Comparison of ENCODE assay signal across 9 mouse cellular contexts in genomic region chr11:106026465-106027151, GRCm38 (mm10). TPM values are rescaled to one million over a fixed set of nuclear protein-coding genes. Genes with fewer than 3 reads are reported as not detected.
DNase-seq lines count a peak whose midpoint lies in the region; ATAC-seq and TF ChIP-seq lines count a peak whose summit lies in the region.
"Had no signal": no experiment of that assay in that cellular context is flagged by ENCODE, and none has a peak within 500 bp of the region (broad histone marks: within the 10 kb centered on the region; RNA-seq: fewer than 3 reads in every experiment).

No protein-coding gene starts in this region.

- no peaks in the 10 kb centered on the region for H3K9me3 ChIP-seq in neural tube, embryonic 15.5 days (replicated peaks)
- H3K9me3 ChIP-seq in forebrain, embryonic 16.5 days (ENCODE audit: control insufficient read depth, low read length), result no peaks in the 10 kb centered on the region
- no peaks in the 10 kb centered on the region for H3K9me3 ChIP-seq in intestine, embryonic 15.5 days
- H3K9me3 ChIP-seq: embryonic facial prominence, embryonic 13.5 days had no signal

- H3K27me3 ChIP-seq in neural tube, embryonic 15.5 days (replicated peaks), result 0 out of 2 replicates have a peak, but pooled peaks cover 3% of the 10 kb centered on the region
- H3K27me3 ChIP-seq in forebrain, embryonic 16.5 days (replicated peaks; ENCODE audit: control insufficient read depth, insufficient read depth, low read length), result no peaks in the 10 kb centered on the region
- H3K27me3 ChIP-seq in intestine, embryonic 15.5 days (replicated peaks), result no peaks in the 10 kb centered on the region

- peak; percentile 96 for TF ChIP-seq CTCF in bone marrow macrophage, adult 2 months (IDR thresholded peaks at IDR 0.05; ENCODE audit: low read depth, low read length)

- no peaks in the 10 kb centered on the region for H3K36me3 ChIP-seq in neural tube, embryonic 15.5 days
- no peaks in the 10 kb centered on the region for H3K36me3 ChIP-seq in forebrain, embryonic 16.5 days (ENCODE audit: control insufficient read depth, insufficient read depth)
- no peaks in the 10 kb centered on the region for H3K36me3 ChIP-seq in intestine, embryonic 15.5 days

- H3K4me2 ChIP-seq in neural tube, embryonic 15.5 days, result no peak overlapping the region
- no peak overlapping the region for H3K4me2 ChIP-seq in forebrain, embryonic 16.5 days (ENCODE audit: low read length)
- H3K4me2 ChIP-seq in intestine, embryonic 15.5 days (replicated peaks), result no peak overlapping the region
- H3K4me2 ChIP-seq: embryonic facial prominence, embryonic 13.5 days had no signal

- intact Hi-C loops in left cerebral cortex, postnatal 10 days (cut with DNase I), result loop anchor here (5.0 kb wide), 1 partner anchor 99 kb away; no protein-coding TSS in a partner anchor

- no peak for ATAC-seq in neural tube, embryonic 15.5 days (ENCODE audit: low FRiP score)
- 0 out of 2 replicates have a peak, but pooled peaks have one; percentile 28 for ATAC-seq in forebrain, embryonic 16.5 days
- peak; percentile 43; the same call in 1 of the 2 replicates for ATAC-seq in intestine, embryonic 15.5 days
- peak; percentile 76 for ATAC-seq in megakaryocyte-erythroid progenitor cell, adult 5-6 weeks (replicated peaks; ENCODE audit: low FRiP score, low TSS enrichment, poor library complexity, severe bottlenecking)

- DNase-seq in neural tube, embryonic 10.5 days (ENCODE audit: extremely low spot score, low spot score), result peak; percentile 48
- DNase-seq in left cerebral cortex, postnatal 10 days (ENCODE audit: extremely low spot score in 1 of 2, low spot score in 2 of 2), result peak; percentile 32 to 70
- peak; percentile 71 to 86 for DNase-seq in spleen, postnatal 4 days (ENCODE audit: low spot score in 2 of 2)

- no peak overlapping the region for H3K27ac ChIP-seq in neural tube, embryonic 15.5 days (replicated peaks)
- H3K27ac ChIP-seq in bone marrow macrophage, adult 2 months (ENCODE audit: insufficient read depth, low read depth, low read length), result no peak overlapping the region
- no peak overlapping the region for H3K27ac ChIP-seq in forebrain, embryonic 16.5 days (ENCODE audit: low read length)
- H3K27ac ChIP-seq in intestine, embryonic 15.5 days, result no peak overlapping the region
- H3K27ac ChIP-seq: embryonic facial prominence, embryonic 13.5 days had no signal

- TF ChIP-seq POLR2A in bone marrow macrophage, adult 2 months (IDR thresholded peaks at IDR 0.05; ENCODE audit: borderline replicate concordance, low read depth, low read length), result no peak

- peaks cover under 1% of the 10 kb centered on the region; the same call in 1 of the 2 replicates for H3K4me1 ChIP-seq in neural tube, embryonic 15.5 days
- H3K4me1 ChIP-seq in bone marrow macrophage, adult 2 months (ENCODE audit: control insufficient read depth, insufficient read depth, low read length), result no peaks in the 10 kb centered on the region
- H3K4me1 ChIP-seq in forebrain, embryonic 16.5 days (replicated peaks; ENCODE audit: control insufficient read depth, insufficient read depth, low read length), result no peaks in the 10 kb centered on the region
- peaks cover 3% of the 10 kb centered on the region; the same call in 1 of the 2 replicates for H3K4me1 ChIP-seq in intestine, embryonic 15.5 days (replicated peaks)
- H3K4me1 ChIP-seq: embryonic facial prominence, embryonic 13.5 days had no signal

- 39% methylated on average over 11 of the region's 11 CpGs for WGBS in neural tube, embryonic 15.5 days
- 41% methylated on average over 10 of the region's 11 CpGs for WGBS in forebrain, embryonic 16.5 days
- WGBS in intestine, embryonic 15.5 days, result 30% methylated on average over 11 of the region's 11 CpGs

- no peak overlapping the region for H3K9ac ChIP-seq in neural tube, embryonic 15.5 days (replicated peaks)
- no peak overlapping the region for H3K9ac ChIP-seq in forebrain, embryonic 16.5 days (replicated peaks; ENCODE audit: low read depth, low read length)
- no peak overlapping the region for H3K9ac ChIP-seq in intestine, embryonic 15.5 days
- H3K9ac ChIP-seq: embryonic facial prominence, embryonic 13.5 days had no signal

- no peak overlapping the region for H3K4me3 ChIP-seq in neural tube, embryonic 15.5 days (replicated peaks)
- H3K4me3 ChIP-seq in bone marrow macrophage, adult 2 months (ENCODE audit: insufficient read depth, low read length), result no peak overlapping the region
- H3K4me3 ChIP-seq in forebrain, embryonic 16.5 days (replicated peaks; ENCODE audit: low read length), result no peak overlapping the region
- no peak overlapping the region for H3K4me3 ChIP-seq in intestine, embryonic 15.5 days (replicated peaks)
- H3K4me3 ChIP-seq: embryonic facial prominence, embryonic 13.5 days had no signal

RNA-seq across cellular contexts. Expression of gene Dcaf7, which starts 10.1 kb away (rescaled TPM):
- 131 and 143 TPM in 2 replicates for polyA plus RNA-seq in neural tube, embryonic 15.5 days (2015; fragmentation: Nextera tagmentation; extraction: Ambion mirVana)
- 48.8 and 55.3 TPM in 2 replicates for polyA plus RNA-seq in bone marrow macrophage, adult 2 months (2012; ENCODE audit: insufficient read depth, insufficient read length, missing spikeins)
- polyA plus RNA-seq in forebrain, embryonic 16.5 days (2015; fragmentation: Nextera tagmentation; extraction: Ambion mirVana), result 136 and 145 TPM in 2 replicates
- 51.6 and 52.3 TPM in 2 replicates for polyA plus RNA-seq in intestine, embryonic 15.5 days (2015; fragmentation: Nextera tagmentation; extraction: Ambion mirVana)
- 100 to 1,000 TPM; 228 to 235 TPM for total RNA-seq in left cerebral cortex, postnatal 10 days (2021)
- total RNA-seq in megakaryocyte-erythroid progenitor cell, adult 5-6 weeks (2014; fragmentation: Nextera tagmentation), result 53.4 and 63.3 TPM in 2 replicates
- total RNA-seq in megakaryocyte-erythroid progenitor cell, adult 5-6 weeks (2017), result 44.3 and 46.4 TPM in 2 replicates

RNA-seq across cellular contexts. Expression of gene Kcnh6, which starts 18.7 kb away (rescaled TPM):
- 3.6 and 4.2 TPM in 2 replicates for polyA plus RNA-seq in neural tube, embryonic 15.5 days (2015; fragmentation: Nextera tagmentation; extraction: Ambion mirVana)
- not detected in 2 replicates for polyA plus RNA-seq in bone marrow macrophage, adult 2 months (2012; ENCODE audit: insufficient read depth, insufficient read length, missing spikeins)
- 0.62 and 0.89 TPM in 2 replicates for polyA plus RNA-seq in forebrain, embryonic 16.5 days (2015; fragmentation: Nextera tagmentation; extraction: Ambion mirVana)
- polyA plus RNA-seq in intestine, embryonic 15.5 days (2015; fragmentation: Nextera tagmentation; extraction: Ambion mirVana), result 2.2 and 2.5 TPM in 2 replicates
- total RNA-seq in left cerebral cortex, postnatal 10 days (2021), result 1 to 10 TPM; 1.6 to 1.9 TPM
- not detected in 2 replicates for total RNA-seq in megakaryocyte-erythroid progenitor cell, adult 5-6 weeks (2014; fragmentation: Nextera tagmentation)
- total RNA-seq in megakaryocyte-erythroid progenitor cell, adult 5-6 weeks (2017), result not detected in 2 replicates

RNA-seq across cellular contexts. Expression of gene Ace3, which starts 32.1 kb away (rescaled TPM):
- not detected in 2 replicates for polyA plus RNA-seq in neural tube, embryonic 15.5 days (2015; fragmentation: Nextera tagmentation; extraction: Ambion mirVana)
- not detected in 2 replicates for polyA plus RNA-seq in bone marrow macrophage, adult 2 months (2012; ENCODE audit: insufficient read depth, insufficient read length, missing spikeins)
- not detected in 2 replicates for polyA plus RNA-seq in forebrain, embryonic 16.5 days (2015; fragmentation: Nextera tagmentation; extraction: Ambion mirVana)
- polyA plus RNA-seq in intestine, embryonic 15.5 days (2015; fragmentation: Nextera tagmentation; extraction: Ambion mirVana), result not detected in 2 replicates
- total RNA-seq in left cerebral cortex, postnatal 10 days (2021), result not detected
- total RNA-seq in megakaryocyte-erythroid progenitor cell, adult 5-6 weeks (2014; fragmentation: Nextera tagmentation), result not detected in 2 replicates
- not detected in 2 replicates for total RNA-seq in megakaryocyte-erythroid progenitor cell, adult 5-6 weeks (2017)
- polyA plus RNA-seq: embryonic facial prominence, embryonic 13.5 days had no signal

RNA-seq across cellular contexts. Expression of gene Taco1, which starts 39.3 kb away (rescaled TPM):
- 8.0 and 9.5 TPM in 2 replicates for polyA plus RNA-seq in neural tube, embryonic 15.5 days (2015; fragmentation: Nextera tagmentation; extraction: Ambion mirVana)
- 7.2 and 7.6 TPM in 2 replicates for polyA plus RNA-seq in bone marrow macrophage, adult 2 months (2012; ENCODE audit: insufficient read depth, insufficient read length, missing spikeins)
- 7.0 and 7.5 TPM in 2 replicates for polyA plus RNA-seq in forebrain, embryonic 16.5 days (2015; fragmentation: Nextera tagmentation; extraction: Ambion mirVana)
- 12.0 and 14.0 TPM in 2 replicates for polyA plus RNA-seq in intestine, embryonic 15.5 days (2015; fragmentation: Nextera tagmentation; extraction: Ambion mirVana)
- total RNA-seq in left cerebral cortex, postnatal 10 days (2021), result 10 to 100 TPM; 14.0 TPM
- total RNA-seq in megakaryocyte-erythroid progenitor cell, adult 5-6 weeks (2014; fragmentation: Nextera tagmentation), result 8.3 and 9.0 TPM in 2 replicates
- 15.2 and 29.7 TPM in 2 replicates for total RNA-seq in megakaryocyte-erythroid progenitor cell, adult 5-6 weeks (2017)

RNA-seq across cellular contexts. Expression of gene Map3k3, which starts 57.8 kb away (rescaled TPM):
- 13.1 and 15.9 TPM in 2 replicates for polyA plus RNA-seq in neural tube, embryonic 15.5 days (2015; fragmentation: Nextera tagmentation; extraction: Ambion mirVana)
- polyA plus RNA-seq in bone marrow macrophage, adult 2 months (2012; ENCODE audit: insufficient read depth, insufficient read length, missing spikeins), result 67.0 and 70.9 TPM in 2 replicates
- 14.7 and 15.6 TPM in 2 replicates for polyA plus RNA-seq in forebrain, embryonic 16.5 days (2015; fragmentation: Nextera tagmentation; extraction: Ambion mirVana)
- 14.2 and 18.0 TPM in 2 replicates for polyA plus RNA-seq in intestine, embryonic 15.5 days (2015; fragmentation: Nextera tagmentation; extraction: Ambion mirVana)
- 10 to 100 TPM; 23.0 to 23.6 TPM for total RNA-seq in left cerebral cortex, postnatal 10 days (2021)
- total RNA-seq in megakaryocyte-erythroid progenitor cell, adult 5-6 weeks (2014; fragmentation: Nextera tagmentation), result 10.3 and 19.9 TPM in 2 replicates
- total RNA-seq in megakaryocyte-erythroid progenitor cell, adult 5-6 weeks (2017), result 5.9 and 9.0 TPM in 2 replicates
